Mouse (Mus musculus): Measurements from ENCODE around the gene Pvalb.

Gene Pvalb

GRCm38 (mm10) chr15:78206312-78206711, at the start of gene Pvalb:
Pvalb (minus strand) TSS chr15:78206400.
- in situ Hi-C loops (cut with MboI, MseI) = no loop called here

GRCm38 (mm10) chr15:78254751-78255150, 48.6 kb upstream of the Pvalb start:
- in situ Hi-C loops (cut with MboI, MseI) = loop anchor here in 1 of 2 experiments (10.0 kb wide), 1 partner anchor 90 kb away; no protein-coding TSS in a partner anchor

DNA sequence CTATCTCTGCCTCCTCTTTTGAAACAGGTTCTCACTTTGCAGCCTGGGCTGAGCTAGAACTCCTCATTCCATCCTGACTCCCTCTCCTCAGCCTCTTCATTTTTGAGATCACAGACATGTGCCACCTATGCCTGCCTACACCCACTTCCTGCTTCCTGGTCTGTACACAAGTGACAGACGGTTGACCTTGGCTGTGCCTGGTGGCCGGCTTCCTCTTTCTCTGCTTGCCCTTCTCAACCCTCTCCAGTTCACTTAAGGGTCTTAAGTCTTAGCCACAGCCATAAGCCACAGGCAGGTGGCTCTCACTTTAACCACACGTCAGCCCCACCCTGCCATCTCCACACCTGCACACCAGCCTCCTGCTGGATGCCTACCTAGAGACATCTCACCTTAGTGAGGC, 42.2 kb upstream of the Pvalb start:
- in situ Hi-C loops (cut with MboI, MseI) = loop anchor here in 1 of 2 experiments (5.0 kb wide), 2 partner anchors 66 to 289 kb away; no protein-coding TSS in a partner anchor

DNA sequence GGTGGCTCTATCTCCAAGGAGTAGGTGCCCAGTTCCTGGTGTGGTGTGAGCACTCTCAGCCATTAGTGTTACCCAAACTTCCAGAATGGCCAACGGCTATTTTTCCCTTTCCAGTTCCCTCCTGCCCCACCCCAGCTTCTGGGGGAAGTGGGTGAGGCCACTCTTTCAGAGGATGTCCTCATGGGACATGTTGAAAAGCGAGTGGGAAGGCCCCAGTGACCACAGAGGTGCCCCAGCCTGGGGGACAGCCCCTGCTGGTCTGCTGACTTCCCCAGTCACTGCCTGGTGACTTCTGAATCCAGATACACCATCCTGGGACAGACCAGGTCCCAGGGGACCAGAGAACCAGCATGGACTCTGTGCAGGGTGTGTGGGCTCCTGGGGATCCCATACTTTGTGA, 41.5 kb upstream of the Pvalb start:
- in situ Hi-C loops (cut with MboI, MseI) = loop anchor here in 1 of 2 experiments (5.0 kb wide), 2 partner anchors 65 to 290 kb away; no protein-coding TSS in a partner anchor

- in situ Hi-C loops (cut with MboI, MseI) = loop anchor here in 1 of 2 experiments (5.0 kb wide), 2 partner anchors 64 to 291 kb away; no protein-coding TSS in a partner anchor
These were observed 40.2 kb upstream of the Pvalb start for GRCm38 (mm10) chr15:78246143-78247116.

DNA sequence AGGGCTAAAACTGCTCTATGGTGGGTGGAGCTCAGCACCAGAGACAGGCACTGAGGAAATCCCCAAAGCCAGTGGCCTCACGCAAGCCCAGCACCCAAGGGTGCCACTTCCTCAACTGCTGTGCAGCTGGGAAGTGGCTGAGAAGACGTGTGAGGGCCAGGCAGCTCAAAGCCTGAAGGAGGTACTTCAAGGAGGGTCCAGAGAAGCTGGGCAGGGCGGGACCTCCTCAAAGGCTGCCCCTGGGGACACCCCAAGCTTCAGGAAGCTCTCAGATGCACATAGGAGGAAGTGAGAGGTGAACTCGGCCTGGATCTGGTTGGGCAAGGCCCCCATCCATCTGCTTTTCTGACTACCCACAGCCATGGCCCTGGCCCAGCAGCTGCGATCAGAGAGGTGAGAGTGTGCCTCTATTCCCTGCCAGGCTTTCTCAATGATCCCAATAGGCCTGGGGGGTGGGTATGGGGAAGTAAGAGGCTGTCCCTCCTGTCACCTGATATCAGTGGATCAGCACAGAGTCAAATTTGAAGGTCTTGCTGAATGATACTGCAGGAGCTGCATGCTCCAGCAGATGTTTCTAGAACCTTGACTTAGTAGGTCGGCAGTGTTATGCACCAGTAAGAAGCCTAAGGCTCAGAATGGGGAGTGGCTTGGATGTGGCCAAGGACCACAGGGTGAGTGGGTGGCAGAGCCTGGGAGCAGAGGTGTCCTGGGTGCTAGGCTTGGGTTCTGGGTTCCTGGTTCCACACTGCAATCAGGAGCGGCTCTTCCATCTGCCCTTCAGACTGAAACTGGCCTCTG, 38.7 kb upstream of the Pvalb start, which contains the start of gene Ncf4:
Gene Ncf4, plus strand, starts transcription at position 107 of the 798 bp plus-strand sequence.
- in situ Hi-C loops (cut with MboI, MseI) = loop anchor here in 1 of 2 experiments (5.0 kb wide), 2 partner anchors 63 to 292 kb away; no protein-coding TSS in a partner anchor

- in situ Hi-C loops (cut with MboI, MseI) = no loop called here
These were observed 37.6 kb upstream of the Pvalb start for GRCm38 (mm10) chr15:78243774-78244173.

- in situ Hi-C loops (cut with MboI, MseI) = no loop called here
These were observed 36.9 kb upstream of the Pvalb start for GRCm38 (mm10) chr15:78243061-78243460.

- in situ Hi-C loops (cut with MboI, MseI) = no loop called here
These were observed 35.1 kb upstream of the Pvalb start for GRCm38 (mm10) chr15:78241335-78241734.

GRCm38 (mm10) chr15:78239956-78240617, 33.9 kb upstream of the Pvalb start:
- in situ Hi-C loops (cut with MboI, MseI) = no loop called here

GRCm38 (mm10) chr15:78239453-78239852, 33.3 kb upstream of the Pvalb start:
- in situ Hi-C loops (cut with MboI, MseI) = no loop called here

DNA sequence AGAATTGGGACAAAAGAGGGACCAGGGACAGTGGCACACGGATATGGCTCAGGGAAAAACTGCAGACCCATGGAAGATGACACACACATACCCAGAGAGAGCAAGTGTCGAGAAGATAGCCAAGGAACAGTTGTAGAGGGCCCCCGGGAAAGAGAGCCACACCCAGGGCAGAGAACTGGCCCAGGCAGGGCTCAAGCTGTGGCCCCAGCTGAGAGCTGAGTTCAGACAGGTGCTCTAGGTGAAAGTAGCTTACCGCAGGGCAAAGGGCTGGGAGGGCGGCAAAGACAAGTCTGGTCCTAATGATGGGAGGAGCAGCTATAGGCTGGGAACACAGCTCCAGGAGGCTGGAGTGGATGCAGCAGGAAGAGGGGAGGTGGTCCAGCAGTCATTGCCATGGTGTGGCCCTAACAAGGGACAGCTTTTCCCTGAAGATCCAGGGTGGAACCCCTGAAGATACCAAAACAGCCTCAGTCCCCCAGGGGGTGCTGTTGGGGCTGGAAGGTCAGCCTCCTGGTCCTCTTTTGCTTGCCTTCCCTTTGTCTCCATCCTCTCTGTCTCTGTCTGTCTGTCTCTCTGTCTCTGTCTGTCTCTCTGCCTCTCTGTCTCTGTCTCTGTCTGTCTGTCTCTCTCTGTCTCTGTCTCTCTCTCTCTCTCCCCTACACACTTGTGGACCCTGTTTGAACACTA, 28.8 kb upstream of the Pvalb start:
- in situ Hi-C loops (cut with MboI, MseI) = no loop called here

DNA sequence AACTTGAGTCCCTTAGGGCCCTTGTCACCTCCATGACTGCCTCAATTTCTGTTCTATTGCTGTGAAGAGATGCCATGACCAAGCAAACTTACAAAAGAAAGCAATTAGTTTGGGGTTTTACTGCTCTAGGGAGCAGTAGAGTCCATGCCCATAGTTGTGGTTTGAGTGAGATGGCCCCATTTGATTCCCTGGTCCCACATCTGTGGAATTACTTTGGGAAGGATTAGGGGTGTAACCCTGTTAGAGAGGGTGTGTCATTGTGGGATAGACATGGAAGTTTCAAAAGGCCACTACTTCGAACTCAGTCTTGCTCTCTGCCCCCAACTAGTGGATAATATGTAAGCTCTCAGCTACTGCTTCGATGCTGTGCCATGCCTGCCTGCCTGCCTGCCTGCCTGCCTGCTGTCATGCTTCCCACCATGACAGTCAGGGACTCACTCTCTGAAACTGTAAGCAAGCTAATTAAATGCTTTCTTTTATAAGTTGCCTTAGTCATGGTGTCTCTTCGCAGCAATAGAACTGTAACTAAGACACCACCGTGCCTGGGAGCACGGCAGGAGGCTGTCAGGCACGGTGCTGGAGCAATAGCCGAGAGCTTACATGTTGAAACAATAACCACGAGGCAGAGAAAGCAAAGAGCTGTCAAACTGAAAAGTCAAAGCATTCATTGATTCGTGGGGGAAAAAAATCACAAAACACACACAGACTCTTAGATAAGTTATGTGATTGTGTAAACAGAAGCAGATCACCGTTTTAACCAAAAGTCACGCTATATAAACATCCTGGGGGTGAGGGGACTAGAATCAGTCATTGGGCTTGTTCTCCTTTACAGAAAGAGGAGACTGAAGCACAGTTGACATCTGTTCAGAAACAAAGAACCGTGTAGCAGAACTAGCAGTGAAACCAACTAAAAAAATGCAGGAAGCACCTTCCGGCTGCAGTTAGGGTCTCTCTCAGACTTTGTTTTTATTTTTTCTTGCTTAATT, 25.4 kb upstream of the Pvalb start:
- in situ Hi-C loops (cut with MboI, MseI) = no loop called here

DNA sequence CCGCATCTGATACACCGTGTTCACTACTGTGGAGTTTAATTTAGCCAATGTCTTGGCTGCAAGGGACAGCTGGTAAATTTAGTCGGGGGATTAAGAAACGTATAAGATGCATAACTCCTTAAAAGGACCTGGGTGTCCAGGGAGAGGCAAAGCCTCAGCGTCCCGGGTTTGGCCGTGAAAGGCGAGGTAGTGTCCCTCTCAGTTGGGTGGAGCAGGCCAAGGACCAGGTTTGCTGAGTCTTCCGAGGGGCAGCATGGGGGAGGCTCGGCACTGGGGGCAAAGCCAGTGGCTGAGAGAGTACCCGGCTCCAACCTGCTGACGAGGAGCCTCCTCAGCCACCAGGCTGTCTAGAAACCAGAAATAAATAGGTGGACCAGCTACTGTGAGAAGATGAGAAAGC, 21.6 kb upstream of the Pvalb start:
- in situ Hi-C loops (cut with MboI, MseI) = no loop called here

DNA sequence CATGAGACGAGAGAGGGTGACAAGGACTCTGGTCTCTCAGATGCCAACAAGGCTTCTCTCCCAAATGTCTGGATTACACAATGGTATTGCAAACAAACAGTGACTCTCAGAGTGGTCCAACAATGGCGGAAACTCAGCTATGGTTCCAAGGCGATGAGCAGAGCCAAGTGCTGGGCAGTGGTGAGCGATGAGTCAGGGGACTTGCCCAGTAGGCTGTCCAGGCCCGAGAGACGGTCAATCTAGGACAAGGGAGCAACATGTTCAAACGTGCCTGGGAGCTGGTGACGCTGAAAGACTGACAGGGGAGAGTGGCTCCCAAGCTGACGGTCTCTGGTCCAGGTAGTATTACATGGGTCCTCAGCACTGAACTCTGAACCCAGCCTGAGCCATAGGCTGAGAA, 9.1 kb upstream of the Pvalb start:
- in situ Hi-C loops (cut with MboI, MseI) = loop anchor here in 1 of 2 experiments (10.0 kb wide), 1 partner anchor 460 kb away; no protein-coding TSS in a partner anchor

DNA sequence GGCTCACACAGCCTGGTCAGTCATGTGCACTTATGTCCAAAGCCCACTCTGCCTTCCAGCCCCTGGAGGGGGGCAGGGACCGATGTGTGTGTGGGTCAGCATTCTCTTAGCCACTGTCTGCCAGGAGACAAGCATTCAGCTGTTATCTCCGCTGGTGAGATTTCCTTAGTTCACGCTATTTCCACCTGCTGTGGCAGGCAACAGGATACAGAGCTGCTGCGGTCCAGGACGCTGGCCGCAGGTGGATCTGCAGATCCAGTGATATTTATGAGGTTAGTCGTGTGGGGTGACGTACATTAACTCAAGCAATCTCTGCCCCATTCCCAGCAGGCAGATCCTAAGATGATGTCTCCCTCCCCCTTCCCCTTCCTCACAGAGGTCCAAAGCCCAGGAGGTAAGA, 5.2 kb upstream of the Pvalb start:
- in situ Hi-C loops (cut with MboI, MseI) = loop anchor here in 1 of 2 experiments (10.0 kb wide), 1 partner anchor 463 kb away; no protein-coding TSS in a partner anchor

GRCm38 (mm10) chr15:78210203-78210602, 4.0 kb upstream of the Pvalb start:
- in situ Hi-C loops (cut with MboI, MseI) = loop anchor here in 1 of 2 experiments (10.0 kb wide), 1 partner anchor 465 kb away; no protein-coding TSS in a partner anchor

- in situ Hi-C loops (cut with MboI, MseI) = no loop called here
These were observed 1.0 kb downstream of the Pvalb start for GRCm38 (mm10) chr15:78205192-78205591.

Data from T-helper 17 cell (primary cell).